Mouse (Mus musculus) erythroblast, embryonic 14.5 days (primary cell): ENCODE measurements around the gene Shroom1. TPM values are rescaled to one million over a fixed set of nuclear protein-coding genes. Genes with fewer than 3 reads are reported as not detected.

Source experiments
- H3K27me3 ChIP-seq: 2 replicates; pipeline ENCODE4 v1.6.1; 2012; ENCODE audit warnings: inconsistent platforms; ENCODE audit not compliant: control insufficient read depth
- H3K36me3 ChIP-seq: 2 replicates; pipeline ENCODE4 v1.6.1; 2012; ENCODE audit warnings: mild to moderate bottlenecking, inconsistent platforms; ENCODE audit not compliant: control insufficient read depth
- H3K4me1 ChIP-seq: 2 replicates; pipeline ENCODE4 v1.6.1; 2012; ENCODE audit warnings: inconsistent platforms; ENCODE audit not compliant: control insufficient read depth
- H3K4me3 ChIP-seq: replicated peaks from 2 replicates; pipeline ENCODE3; 2012; ENCODE audit warnings: moderate library complexity, mild to moderate bottlenecking, inconsistent platforms
- H3K9me3 ChIP-seq: 2 replicates; pipeline ENCODE4 v1.6.1; 2012; ENCODE audit warnings: low read length, inconsistent platforms, mixed read lengths; ENCODE audit not compliant: control insufficient read depth
- GATA1 ChIP-seq: IDR thresholded peaks from 2 replicates; pipeline ENCODE4 v1.6.1; 2012; ENCODE audit warnings: low read length, inconsistent platforms, mixed read lengths
- TAL1 ChIP-seq: IDR thresholded peaks from 3 replicates; pipeline ENCODE4 v1.6.1; 2012; ENCODE audit warnings: low read length, inconsistent platforms, mixed read lengths
- polyA plus RNA-seq: library from polyadenylated mRNA; stranded (reverse); fragments of >175 nt; gene quantifications from 2 replicates; pipeline ENCODE4 v1.2.3, GENCODE M21; 2012

Shroom1 gene
- polyA plus RNA-seq, 1 experiment: not detected

- H3K27me3 ChIP-seq: peaks cover 39% of the 10 kb centered on the region
- no peaks in the 10 kb centered on the region for H3K36me3 ChIP-seq
- H3K9me3 ChIP-seq: no peaks in the 10 kb centered on the region
- H3K4me1 ChIP-seq: peaks cover 12% of the 10 kb centered on the region
- no peak for TF ChIP-seq GATA1
- no peak for TF ChIP-seq TAL1
- H3K4me3 ChIP-seq: no peak overlapping the region
Observed at GRCm38 (mm10) chr11:53500569-53500968, 43.6 kb downstream of the Shroom1 start.

- H3K27me3 ChIP-seq: peaks cover 33% of the 10 kb centered on the region
- TF ChIP-seq GATA1 (no peak), TAL1 (no peak)
- peaks cover 9% of the 10 kb centered on the region for H3K4me1 ChIP-seq
- H3K9me3 ChIP-seq: no peaks in the 10 kb centered on the region
- H3K36me3 ChIP-seq: no peaks in the 10 kb centered on the region
- H3K4me3 ChIP-seq: no peak overlapping the region
Observed at GRCm38 (mm10) chr11:53502039-53502765, 45.2 kb downstream of the Shroom1 start.

- Histone ChIP-seq H3K4me1 (peaks cover 9% of the 10 kb centered on the region), H3K36me3 (no peaks in the 10 kb centered on the region), H3K9me3 (no peaks in the 10 kb centered on the region), H3K4me3 (no peak overlapping the region), H3K27me3 (peaks cover 26% of the 10 kb centered on the region)
- TF ChIP-seq TAL1: no peak
Observed at GRCm38 (mm10) chr11:53503738-53504137, 46.7 kb downstream of the Shroom1 start.

GRCm38 (mm10) chr11:53504376-53504775, 47.4 kb downstream of the Shroom1 start:
- no peak for TF ChIP-seq GATA1
- H3K27me3 ChIP-seq: peaks cover 24% of the 10 kb centered on the region
- H3K4me3 ChIP-seq: no peak overlapping the region
- H3K9me3 ChIP-seq: no peaks in the 10 kb centered on the region
- H3K4me1 ChIP-seq: peaks cover 9% of the 10 kb centered on the region
- H3K36me3 ChIP-seq: no peaks in the 10 kb centered on the region

- H3K4me1 ChIP-seq: peaks cover 9% of the 10 kb centered on the region
- H3K36me3 ChIP-seq: no peaks in the 10 kb centered on the region
- peaks cover 17% of the 10 kb centered on the region for H3K27me3 ChIP-seq
- TF ChIP-seq TAL1: no peak
- TF ChIP-seq GATA1: no peak
- no peak overlapping the region for H3K4me3 ChIP-seq
- no peaks in the 10 kb centered on the region for H3K9me3 ChIP-seq
Observed at GRCm38 (mm10) chr11:53505026-53505663, 48.1 kb downstream of the Shroom1 start.

GRCm38 (mm10) chr11:53507098-53507805, 50.2 kb downstream of the Shroom1 start:
- H3K4me1 ChIP-seq: peaks cover 2% of the 10 kb centered on the region
- H3K9me3 ChIP-seq: no peaks in the 10 kb centered on the region
- H3K36me3 ChIP-seq: no peaks in the 10 kb centered on the region
- H3K4me3 ChIP-seq: no peak overlapping the region
- H3K27me3 ChIP-seq: peaks cover 3% of the 10 kb centered on the region
- no peak for TF ChIP-seq TAL1
- TF ChIP-seq GATA1: no peak

GRCm38 (mm10) chr11:53508152-53508551, 51.1 kb downstream of the Shroom1 start:
- H3K27me3 ChIP-seq: peaks cover 3% of the 10 kb centered on the region

GRCm38 (mm10) chr11:53508591-53508990, 51.6 kb downstream of the Shroom1 start:
- peaks cover 3% of the 10 kb centered on the region for H3K27me3 ChIP-seq
- H3K4me3 ChIP-seq: no peak overlapping the region
- peaks cover 2% of the 10 kb centered on the region for H3K4me1 ChIP-seq
- H3K36me3 ChIP-seq: no peaks in the 10 kb centered on the region
- H3K9me3 ChIP-seq: no peaks in the 10 kb centered on the region
- no peak for TF ChIP-seq TAL1
- TF ChIP-seq GATA1: no peak

More at GRCm38 (mm10) chr11:53508152-53508551, 51.1 kb downstream of the Shroom1 start:
- H3K4me3 ChIP-seq: no peak overlapping the region
- no peak for TF ChIP-seq TAL1
- TF ChIP-seq GATA1: no peak
- no peaks in the 10 kb centered on the region for H3K36me3 ChIP-seq
- H3K4me1 ChIP-seq: peaks cover 2% of the 10 kb centered on the region
- no peaks in the 10 kb centered on the region for H3K9me3 ChIP-seq

- Histone ChIP-seq H3K4me1 (peaks cover 2% of the 10 kb centered on the region), H3K4me3 (no peak overlapping the region), H3K27me3 (peaks cover 3% of the 10 kb centered on the region), H3K9me3 (no peaks in the 10 kb centered on the region), H3K36me3 (no peaks in the 10 kb centered on the region)
- no peak for TF ChIP-seq TAL1
Observed at GRCm38 (mm10) chr11:53510351-53510750, 53.3 kb downstream of the Shroom1 start.
